Mouse (Mus musculus) testis, adult 2 months (tissue): ENCODE data around the gene Nup214. TPM values are rescaled to one million over a fixed set of nuclear protein-coding genes. Genes with fewer than 3 reads are reported as not detected.

Source experiments
- H3K27ac ChIP-seq: fragments of 200-500 bp; 2 replicates; pipeline ENCODE4 v1.5.1; 2012; ENCODE audit warnings: low read depth, low read length; ENCODE audit not compliant: control insufficient read depth, insufficient read depth
- H3K27me3 ChIP-seq: fragments of 200-500 bp; 2 replicates; pipeline ENCODE4 v1.6.1; 2012; ENCODE audit warnings: mild to moderate bottlenecking, low read length, moderate library complexity; ENCODE audit not compliant: control insufficient read depth, insufficient read depth
- H3K36me3 ChIP-seq: fragments of 200-500 bp; 2 replicates; pipeline ENCODE4 v1.6.1; 2012; ENCODE audit warnings: mild to moderate bottlenecking, low read length; ENCODE audit not compliant: control insufficient read depth, insufficient read depth
- H3K4me1 ChIP-seq: fragments of 200-500 bp; 2 replicates; pipeline ENCODE4 v1.6.1; 2012; ENCODE audit warnings: low read length; ENCODE audit not compliant: control insufficient read depth, insufficient read depth
- H3K4me3 ChIP-seq: fragments of 200-500 bp; 2 replicates; pipeline ENCODE4 v1.5.1; 2012; ENCODE audit warnings: low read depth, mild to moderate bottlenecking, low read length, moderate library complexity, mixed read lengths; ENCODE audit not compliant: control insufficient read depth
- CTCF ChIP-seq: fragments of 200-500 bp; IDR thresholded peaks from 2 replicates; pipeline ENCODE4 v1.5.1; 2012; ENCODE audit warnings: low read depth, mild to moderate bottlenecking, inconsistent platforms, low read length, moderate library complexity; ENCODE audit not compliant: control insufficient read depth, insufficient read depth, insufficient replicate concordance
- POLR2A ChIP-seq: fragments of 200-500 bp; IDR thresholded peaks from 2 replicates; pipeline ENCODE4 v1.6.1; 2012; ENCODE audit warnings: low read depth, mild to moderate bottlenecking, inconsistent platforms, low read length, moderate library complexity; ENCODE audit not compliant: control insufficient read depth
- polyA plus RNA-seq: library from polyadenylated mRNA; depleted of rRNA; stranded (reverse); fragments of >200 nt; gene quantifications from 2 replicates; pipeline ENCODE4 v1.2.3, GENCODE M21; 2012; rRNA removed

The Nup214 gene
- polyA plus RNA-seq, 1 experiment: 103 TPM

DNA sequence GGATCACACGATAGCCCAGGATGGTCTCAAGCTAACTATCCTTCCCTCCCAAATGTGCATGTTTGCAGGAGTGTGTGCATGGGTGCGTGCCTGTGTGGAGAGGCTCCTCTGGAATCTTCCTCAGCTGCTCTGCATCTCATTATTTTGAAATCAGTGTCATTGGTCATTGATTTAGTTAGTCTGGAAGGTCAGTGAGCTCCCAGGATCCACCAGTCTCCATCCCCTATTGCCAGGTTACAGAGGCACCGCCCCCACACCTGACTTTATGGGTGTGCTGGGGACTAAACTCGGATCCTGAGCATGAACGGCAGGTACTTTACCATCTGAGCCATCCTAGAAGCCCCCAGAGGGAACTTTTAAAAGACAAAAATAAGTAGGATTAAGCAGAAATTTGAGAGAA lies 128.7 kb downstream of the Nup214 start:
- Histone ChIP-seq H3K4me3 (no peak overlapping the region), H3K27ac (no peak overlapping the region), H3K36me3 (no peaks in the 10 kb centered on the region), H3K27me3 (no peaks in the 10 kb centered on the region), H3K4me1 (no peaks in the 10 kb centered on the region; the same call in 1 of the 2 replicates)
- TF ChIP-seq CTCF: no peak
- TF ChIP-seq POLR2A: no peak

DNA sequence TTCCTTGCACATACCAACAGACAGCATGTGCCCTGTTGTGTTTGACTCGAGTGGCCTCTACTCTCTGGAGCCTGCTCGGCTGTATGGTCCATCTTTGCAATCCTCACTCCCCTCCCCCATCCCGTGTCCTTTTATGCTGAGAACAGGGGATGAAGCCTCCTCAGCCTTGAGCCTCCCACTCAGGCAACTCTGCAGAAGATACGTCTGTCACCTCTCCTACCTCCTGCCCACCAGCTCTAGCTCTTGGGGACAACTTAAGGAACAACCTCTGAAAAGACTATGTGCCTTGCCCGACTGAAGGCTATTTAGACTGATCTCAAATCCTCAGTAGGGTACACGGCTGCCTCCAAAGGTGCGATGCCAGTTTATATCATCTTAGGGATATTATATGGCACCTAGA lies 129.3 kb downstream of the Nup214 start:
- Histone ChIP-seq H3K27ac (no peak overlapping the region), H3K4me3 (no peak overlapping the region), H3K36me3 (no peaks in the 10 kb centered on the region), H3K27me3 (no peaks in the 10 kb centered on the region), H3K4me1 (no peaks in the 10 kb centered on the region; the same call in 1 of the 2 replicates)
- TF ChIP-seq CTCF: no peak

Other genes with a start within 250 kb of the Nup214 start
- gene Qrfp, start 163.9 kb upstream of the Nup214 start, polyA plus RNA-seq: 0.02 TPM in 1 of 2 replicates, not detected in the other
- gene Fibcd1, start 128.4 kb upstream of the Nup214 start, polyA plus RNA-seq: 0.51 and 0.54 TPM in 2 replicates
- 12.3 and 17.2 TPM in 2 replicates for gene Lamc3, start 87.1 kb upstream of the Nup214 start, polyA plus RNA-seq
- 1.1 and 2.3 TPM in 2 replicates for gene Aif1l, start 24.3 kb upstream of the Nup214 start, polyA plus RNA-seq
- 276 and 286 TPM in 2 replicates for gene Fam78a, start 110.4 kb downstream of the Nup214 start, polyA plus RNA-seq
- 4.6 and 4.7 TPM in 2 replicates for gene Plpp7, start 121.1 kb downstream of the Nup214 start, polyA plus RNA-seq
- gene Prrc2b, start 176.6 kb downstream of the Nup214 start, polyA plus RNA-seq: 5.5 and 5.7 TPM in 2 replicates